Mouse (Mus musculus): Measurements from ENCODE around the gene Tkt.
A peak's percentile ranks its signal among the peaks of the same experiment; 100 is the strongest.
"Not testable (repeated sequence)": the region's sequence is repeated elsewhere in the genome, so short reads cannot be mapped to it uniquely, and the experiment has no call there.

Gene Tkt

GRCm38 (mm10) chr14:30548131-30548720 lies at the start of gene Tkt:
Tkt (plus strand) TSS chr14:30548359.
- peak; percentile 70 to 80 for DNase-seq

GRCm38 (mm10) chr14:30504990-30505389 lies 43.2 kb upstream of the Tkt start:
- no peak for DNase-seq

GRCm38 (mm10) chr14:30510214-30510763 lies 37.9 kb upstream of the Tkt start:
- no peak for DNase-seq

DNA sequence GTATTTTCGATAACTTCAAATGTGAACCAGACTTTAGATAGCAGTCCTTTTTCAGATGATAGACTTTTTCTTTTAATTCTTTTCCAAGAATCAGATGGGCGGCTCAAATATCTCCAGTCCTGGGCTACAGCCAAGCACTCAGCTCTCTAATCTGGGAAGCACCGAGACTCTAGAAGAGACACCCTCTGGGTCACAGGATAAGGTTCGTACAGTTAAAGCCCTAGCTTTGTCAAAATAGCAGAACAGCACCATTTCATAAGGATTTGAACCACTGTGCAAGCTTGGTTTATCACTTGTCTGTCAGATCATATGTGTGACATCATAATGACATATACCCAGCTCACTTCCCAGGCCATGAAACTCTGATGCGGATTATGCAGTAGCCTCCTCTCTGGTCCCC lies 35.3 kb upstream of the Tkt start:
- no peak for DNase-seq

DNA sequence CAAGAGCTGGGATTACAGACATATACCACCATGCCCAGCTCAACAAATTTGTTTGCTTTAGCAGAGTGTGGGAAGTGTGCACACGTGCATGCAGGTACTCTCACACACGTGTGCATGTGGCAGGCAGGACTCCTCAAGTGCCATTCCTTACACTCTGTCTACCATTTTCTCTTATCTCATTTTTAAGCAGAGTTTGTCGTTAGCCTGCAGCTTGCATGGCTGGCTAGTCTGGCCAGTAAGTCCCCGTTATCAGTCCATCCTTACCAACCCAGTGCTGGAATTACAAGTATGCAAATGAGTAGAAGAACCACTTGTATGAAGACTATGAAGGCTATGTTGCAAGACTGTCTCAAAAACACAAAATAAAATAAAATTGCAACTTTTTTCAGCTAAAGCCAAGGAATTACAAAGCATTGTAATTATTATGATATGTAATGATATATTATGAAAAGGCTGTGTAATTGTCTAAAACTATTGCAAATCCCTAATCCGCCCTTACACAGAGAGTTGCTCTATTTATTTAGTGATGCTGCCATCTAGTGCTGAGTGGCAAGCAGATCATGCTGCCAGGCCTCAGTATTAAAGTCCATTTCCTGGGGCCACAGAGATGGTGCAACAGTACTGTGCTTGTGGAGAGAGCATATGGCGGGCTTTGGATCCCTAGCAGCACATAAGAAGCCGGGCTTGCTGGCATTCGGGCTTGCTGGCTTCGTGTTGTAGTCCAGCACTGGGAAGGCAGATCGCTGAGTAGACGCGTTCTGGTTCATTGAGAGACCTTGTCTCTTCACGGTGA lies 32.0 kb upstream of the Tkt start:
- peak in 1 of 2 experiments; percentile 20 for DNase-seq

DNA sequence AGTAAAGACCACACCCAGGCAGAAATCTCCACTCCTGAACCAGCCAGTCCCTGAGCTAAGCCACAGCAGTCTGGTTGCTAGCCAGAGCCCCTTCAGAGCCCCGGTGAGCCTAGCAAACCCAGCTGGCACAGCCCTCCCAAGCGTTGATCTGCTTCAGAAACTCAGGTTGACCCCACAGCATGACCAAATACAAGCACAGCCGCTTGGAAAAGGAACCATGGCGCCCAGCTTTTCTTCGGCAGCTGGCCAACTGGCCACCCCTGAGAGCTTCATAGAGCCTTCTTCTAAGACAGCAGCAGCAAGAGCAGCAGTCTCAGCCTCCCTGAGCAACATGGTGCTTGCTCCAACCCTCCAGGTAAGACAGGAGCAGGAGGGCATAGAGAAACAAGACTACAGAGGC lies 28.8 kb upstream of the Tkt start:
- DNase-seq = no peak

DNA sequence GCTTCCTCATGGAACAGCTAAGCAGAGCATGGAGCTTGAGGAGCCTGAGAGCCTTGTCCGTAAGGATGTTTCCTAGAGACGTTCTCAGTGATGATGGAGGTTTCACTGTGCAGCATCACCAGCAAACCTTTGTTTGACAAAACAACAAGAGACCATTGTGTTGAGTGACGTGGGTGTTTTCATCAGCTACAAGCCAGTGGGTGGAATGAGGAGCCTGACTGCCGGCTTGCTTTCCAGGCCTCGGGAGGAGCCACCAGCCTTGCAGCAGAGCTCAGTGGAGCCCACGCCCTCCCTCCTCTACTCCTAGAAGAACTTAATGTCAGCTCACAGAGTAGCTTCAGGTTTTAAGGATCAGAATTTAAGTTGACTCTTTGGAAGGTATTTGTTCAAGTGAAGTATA lies 24.8 kb upstream of the Tkt start:
- no peak for DNase-seq

DNA sequence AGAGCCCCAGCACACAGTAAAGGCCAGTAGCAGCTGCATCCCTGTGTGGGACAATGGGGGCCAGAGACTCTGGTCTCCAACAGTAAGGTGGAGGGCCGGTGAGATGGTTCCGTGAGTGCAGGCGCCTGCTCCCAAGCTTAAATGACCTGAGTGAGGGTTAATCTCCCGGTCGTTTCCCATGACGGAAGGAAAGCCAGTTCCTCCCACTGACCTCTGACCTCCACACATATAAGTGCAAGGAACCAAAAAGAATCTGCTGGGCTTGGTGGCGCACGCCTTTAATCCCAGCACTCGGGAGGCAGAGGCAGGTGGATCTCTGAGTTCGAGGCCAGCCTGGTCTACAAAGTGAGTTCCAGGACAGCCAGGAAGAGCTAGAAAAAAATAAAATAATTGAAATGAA lies 19.8 kb upstream of the Tkt start:
- DNase-seq = no peak

DNA sequence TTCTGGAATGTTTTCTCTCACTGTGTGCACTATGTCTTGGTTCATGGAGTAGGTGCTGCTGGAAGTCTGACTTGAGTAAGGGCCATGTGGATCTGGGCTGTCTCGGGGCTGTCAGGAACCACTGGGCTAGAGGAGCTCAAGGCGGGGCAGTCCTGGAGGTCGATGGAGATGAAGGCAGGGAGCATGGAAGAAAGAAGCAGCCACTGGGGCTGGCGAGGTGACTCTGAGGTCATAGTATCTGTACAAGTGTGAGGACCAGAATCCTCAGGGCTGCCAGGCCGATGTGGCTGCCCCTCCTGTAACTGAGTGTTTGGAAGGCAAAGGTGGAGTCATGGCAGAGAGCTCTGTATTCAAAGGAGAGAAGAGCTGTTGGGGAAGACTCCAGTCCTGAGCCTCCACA lies 19.2 kb upstream of the Tkt start:
- DNase-seq = no peak

DNA sequence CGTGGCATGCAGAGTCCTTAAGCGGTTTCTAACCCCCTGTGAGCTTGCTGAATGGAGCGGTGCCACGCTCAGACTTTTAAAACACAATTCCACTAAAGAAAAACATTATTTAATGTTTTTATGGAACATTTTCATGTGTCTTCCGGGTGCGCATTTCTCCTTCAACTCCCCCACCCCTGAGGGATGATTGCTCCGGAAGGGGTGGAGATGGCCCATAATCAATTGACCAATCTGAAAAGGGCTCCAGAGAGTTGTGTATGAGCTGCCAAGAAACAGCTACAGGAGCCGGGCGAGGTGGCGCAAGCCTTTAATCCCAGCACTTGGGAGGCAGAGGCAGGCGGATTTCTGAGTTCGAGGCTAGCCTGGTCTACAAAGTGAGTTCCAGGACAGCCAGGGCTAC lies 18.7 kb upstream of the Tkt start:
- DNase-seq = no peak

DNA sequence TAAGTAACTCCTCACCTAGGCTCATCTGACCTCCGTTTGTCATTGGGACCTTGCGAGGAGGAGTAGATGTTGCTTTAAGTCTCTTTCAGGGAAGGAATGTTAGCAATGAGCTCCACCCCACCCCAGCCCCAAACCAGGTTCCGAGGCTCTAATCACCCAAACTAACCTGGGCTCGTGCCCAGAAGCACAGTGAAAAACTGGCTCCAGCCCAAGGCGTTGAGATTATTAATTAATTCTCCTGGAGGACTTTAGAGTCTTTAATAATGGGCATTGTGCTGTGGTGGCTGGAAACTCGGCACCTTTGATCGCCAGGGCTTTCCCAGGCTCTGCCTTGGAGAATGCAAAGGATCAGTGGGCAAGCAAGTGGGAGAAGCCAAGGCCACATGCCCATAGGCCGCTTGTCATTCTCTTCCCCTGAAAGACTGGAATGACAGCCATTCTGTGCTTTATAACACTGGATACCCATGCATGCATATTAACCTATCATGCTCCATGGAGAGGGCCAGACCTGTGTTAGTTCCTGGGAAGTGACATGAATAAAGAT lies 17.4 kb upstream of the Tkt start:
- peak; percentile 70 to 84 for DNase-seq

- DNase-seq = no peak
These were observed 16.7 kb upstream of the Tkt start for GRCm38 (mm10) chr14:30531431-30531830.

DNA sequence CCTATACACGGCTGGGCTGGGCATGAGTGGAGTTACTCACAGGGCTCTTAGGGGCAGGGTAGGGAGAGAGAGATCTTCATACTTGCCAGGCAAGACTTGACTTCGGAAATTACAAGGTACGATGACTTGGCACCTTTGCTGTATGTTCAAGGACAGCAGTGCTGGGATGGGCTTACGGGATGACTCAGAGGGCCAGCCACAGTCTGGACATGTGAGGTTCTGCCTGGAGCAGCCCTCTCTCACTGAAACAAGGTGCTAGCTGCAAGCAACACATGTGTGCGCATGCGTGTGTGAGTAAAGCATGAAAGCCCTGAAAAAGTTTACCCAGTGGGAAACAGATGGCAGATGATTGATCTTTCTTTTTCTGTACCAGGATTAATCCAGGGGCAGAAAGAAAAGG lies 16.3 kb upstream of the Tkt start:
- no peak for DNase-seq

- DNase-seq = peak in 1 of 2 experiments; percentile 35
These were observed 14.2 kb upstream of the Tkt start for GRCm38 (mm10) chr14:30533780-30534450.

GRCm38 (mm10) chr14:30541541-30541940 lies 6.6 kb upstream of the Tkt start:
- DNase-seq = peak; percentile 36 to 57

DNA sequence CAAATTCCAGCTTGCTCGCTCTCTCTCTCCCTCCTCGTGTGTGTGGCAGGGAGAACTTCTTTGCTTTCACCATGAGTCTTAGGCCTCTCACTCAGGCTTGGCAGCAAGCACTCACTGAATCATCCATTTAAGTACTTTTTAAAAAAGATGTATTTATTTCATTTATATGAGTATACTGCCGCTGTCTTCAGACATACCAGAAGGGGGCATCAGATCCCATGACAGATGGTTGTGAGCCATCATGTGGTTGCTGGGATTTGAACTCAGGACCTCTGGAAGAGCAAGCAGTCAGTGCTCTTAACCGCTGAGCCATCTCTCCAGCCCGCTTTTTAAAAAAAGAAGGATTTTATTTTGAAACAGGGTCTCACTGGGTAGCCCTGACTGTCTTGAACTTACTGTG lies 4.8 kb upstream of the Tkt start:
- DNase-seq = not testable (repeated sequence)

DNA sequence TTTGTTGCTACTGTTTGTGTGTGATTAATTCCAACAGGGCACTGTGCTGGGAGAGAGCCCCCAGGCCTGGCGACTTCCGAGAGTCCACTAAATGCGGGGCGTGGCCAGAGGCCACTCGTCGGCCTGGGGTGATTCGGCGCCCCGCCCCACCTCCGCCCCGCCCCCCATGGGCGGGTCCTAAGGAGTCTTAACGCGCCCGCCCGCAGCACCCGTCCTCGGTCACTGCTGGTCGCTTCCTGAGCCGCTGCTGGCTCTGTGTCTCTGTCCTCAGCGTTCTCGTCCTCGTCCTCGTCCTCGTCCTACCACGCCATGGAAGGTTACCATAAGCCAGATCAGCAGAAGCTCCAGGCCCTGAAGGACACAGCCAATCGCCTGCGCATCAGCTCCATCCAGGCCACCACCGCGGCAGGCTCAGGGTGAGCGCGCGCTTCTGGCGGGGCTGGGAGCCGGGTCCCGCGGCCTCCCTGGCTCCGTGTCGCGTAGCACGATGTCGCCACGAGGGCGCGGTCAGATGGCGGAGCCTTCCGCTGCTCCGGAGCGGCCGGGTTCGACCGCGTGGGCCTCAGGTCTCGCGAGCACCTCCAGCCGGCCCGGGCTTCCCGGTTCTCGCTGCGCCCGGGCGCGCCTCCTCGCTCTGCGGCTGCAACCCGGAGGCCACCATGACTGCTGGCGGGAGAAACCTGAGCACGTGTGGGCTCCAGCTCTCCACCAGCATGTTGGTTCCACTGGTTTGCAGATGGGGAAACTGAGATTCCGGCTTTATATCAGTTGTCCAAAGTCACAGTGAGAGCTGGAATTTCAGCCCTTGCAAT lies 1.0 kb downstream of the Tkt start:
- peak; percentile 98 to 99 for DNase-seq

DNA sequence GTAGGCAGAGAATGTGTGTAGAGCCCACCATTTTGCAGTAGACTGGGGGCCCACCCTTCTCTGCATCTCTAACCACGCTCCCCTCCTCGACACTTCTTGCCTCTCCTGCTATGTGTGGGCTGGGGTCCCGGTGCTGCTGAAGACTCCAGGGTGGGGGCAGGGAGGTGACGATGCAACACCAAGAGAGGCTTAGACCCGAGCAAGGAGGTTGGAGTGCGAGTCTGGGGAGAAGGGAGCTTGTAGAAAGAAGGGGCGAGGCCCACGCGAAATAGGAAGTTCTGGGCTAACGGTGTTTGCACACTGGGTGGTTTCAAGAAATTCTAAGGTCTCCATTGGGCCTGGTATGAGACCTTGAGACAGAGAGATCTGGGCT lies 1.6 kb downstream of the Tkt start:
- DNase-seq = peak in 1 of 2 experiments; percentile 38

- DNase-seq = no peak
These were observed 2.3 kb downstream of the Tkt start for GRCm38 (mm10) chr14:30550232-30551070.

DNA sequence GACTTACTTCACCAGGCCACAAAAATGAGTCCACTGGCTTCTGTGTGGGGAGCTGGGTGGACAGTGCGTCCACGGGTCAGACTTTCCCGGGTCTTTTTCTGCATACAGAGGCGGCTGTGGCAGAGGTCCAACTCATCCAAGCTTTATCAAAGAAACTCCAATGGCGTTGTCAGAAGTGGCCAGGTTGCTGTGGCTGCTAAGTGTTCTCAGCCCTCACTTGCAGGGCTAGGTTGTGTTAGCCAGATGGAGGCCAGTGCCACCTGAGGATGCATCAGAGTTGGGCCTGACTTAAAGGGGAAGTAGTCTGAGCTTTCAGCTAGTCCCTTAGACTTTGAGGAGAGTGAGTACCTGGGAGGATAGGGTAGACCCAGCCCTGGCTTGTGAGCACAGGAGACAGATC lies 3.4 kb downstream of the Tkt start:
- no peak for DNase-seq

DNA sequence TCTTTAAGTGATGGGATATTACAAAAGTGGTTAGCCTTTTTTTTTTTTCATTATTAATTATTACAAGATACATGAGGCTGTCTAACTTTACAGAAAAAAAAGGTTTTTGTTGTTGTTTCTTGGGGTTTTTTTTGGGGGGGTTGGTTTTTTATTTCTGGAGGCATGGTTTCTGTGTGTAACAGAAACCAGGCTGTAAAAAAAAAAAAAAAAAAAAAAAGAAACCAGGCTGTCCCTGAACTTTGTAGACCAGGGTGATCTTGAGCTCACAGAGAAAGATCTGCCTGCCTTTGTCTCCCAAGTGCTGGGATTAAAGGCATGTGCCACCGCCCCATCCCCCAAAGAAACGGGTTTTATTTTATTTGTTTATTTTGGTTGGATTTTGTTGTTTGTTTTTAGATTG lies 3.8 kb downstream of the Tkt start:
- no peak for DNase-seq

DNA sequence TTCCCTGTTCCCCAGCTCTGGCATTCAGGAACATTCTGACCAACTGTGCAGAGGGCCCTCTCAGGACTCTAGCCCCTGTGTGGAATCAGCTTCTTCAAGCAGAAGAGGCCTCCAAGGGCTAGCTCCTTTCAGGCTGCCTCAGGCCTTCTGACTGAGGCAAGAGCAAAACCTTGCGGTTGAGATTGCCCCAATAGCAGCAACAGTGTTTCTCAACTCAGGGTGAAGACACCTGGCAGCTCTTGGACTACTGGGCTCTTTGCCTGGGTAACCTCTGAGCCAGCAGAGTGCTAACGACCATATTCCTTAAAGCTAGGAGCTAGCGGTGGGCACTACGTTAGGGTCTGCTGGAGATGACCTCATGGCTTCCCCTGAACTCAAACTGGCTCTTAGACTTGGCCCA lies 5.0 kb downstream of the Tkt start:
- DNase-seq = no peak

All from kidney, postnatal 4 days (tissue).